Mouse (Mus musculus) c-Kit-positive CD71-positive TER-119-positive erythroid progenitor cells, embryonic 14.5 days (primary cell): ENCODE measurements around the gene Clnk.

Experiments used
- DNase-seq: peaks from one replicate; pipeline ENCODE4 v3.0.0-alpha.2; 2013; ENCODE audit warnings: low spot score

Gene Clnk

GRCm38 (mm10) chr5:38708940-38709581 is 167.6 kb downstream of the Clnk start:
- no peak for DNase-seq

DNA sequence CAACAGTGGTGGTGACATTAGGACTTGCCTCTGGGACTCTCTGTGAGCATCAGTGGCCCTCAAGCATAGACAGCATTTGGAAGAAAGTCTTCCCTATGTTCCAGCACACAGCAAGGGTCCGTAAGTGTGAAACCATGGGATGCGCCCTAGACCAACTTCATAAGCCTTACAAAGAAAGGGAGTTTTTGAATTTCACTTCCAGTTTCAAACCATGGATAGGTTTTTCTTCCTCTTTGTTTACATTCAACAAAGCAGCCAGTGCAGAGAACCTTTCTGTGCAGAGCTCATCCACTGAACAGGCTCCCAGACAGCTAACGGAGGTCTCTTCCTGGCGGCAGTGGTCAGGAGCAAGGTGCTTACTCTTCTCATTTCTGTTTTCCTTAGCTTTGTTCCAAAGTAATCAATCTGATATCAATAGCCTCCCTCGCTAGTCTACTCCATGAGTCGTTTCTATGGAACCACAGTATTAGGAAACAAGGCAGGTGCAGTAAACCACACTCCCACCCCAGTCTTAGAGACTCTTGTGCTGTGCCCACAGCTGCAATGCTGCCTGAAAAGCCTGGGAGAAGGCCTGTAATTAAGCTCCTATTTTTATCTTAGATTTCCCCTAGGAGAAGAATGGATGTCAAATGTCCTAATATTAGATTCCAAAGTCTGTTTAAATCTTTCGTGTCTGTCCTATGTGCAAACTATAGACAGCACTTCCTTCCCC is 169.1 kb downstream of the Clnk start:
- no peak for DNase-seq

DNA sequence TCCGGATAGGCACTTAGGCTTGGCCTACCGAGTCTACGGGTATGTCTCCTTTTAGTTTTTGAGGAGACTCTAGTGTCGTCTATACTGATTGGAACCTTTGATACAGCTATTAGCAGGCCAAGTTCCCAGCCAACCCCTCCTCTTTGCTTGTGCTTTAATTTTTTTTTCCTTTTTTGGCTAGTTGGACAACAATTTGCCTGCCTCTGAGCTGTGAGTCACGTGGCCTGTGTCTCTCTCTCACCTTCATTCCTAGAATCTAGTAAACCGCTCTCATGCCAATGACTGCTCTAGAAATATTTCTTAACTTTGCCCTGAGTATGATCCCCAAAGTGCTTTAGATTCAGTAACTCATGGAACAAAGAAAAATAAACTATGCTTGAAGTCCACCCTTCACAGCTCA is 173.7 kb downstream of the Clnk start:
- no peak for DNase-seq

GRCm38 (mm10) chr5:38702091-38702490 is 174.5 kb downstream of the Clnk start:
- no peak for DNase-seq

- no peak for DNase-seq
These were observed 178.1 kb downstream of the Clnk start for GRCm38 (mm10) chr5:38698466-38698865.

- DNase-seq: no peak
These were observed 178.6 kb downstream of the Clnk start for GRCm38 (mm10) chr5:38698046-38698445.

- no peak for DNase-seq
These were observed 179.8 kb downstream of the Clnk start for GRCm38 (mm10) chr5:38696616-38697375.

DNA sequence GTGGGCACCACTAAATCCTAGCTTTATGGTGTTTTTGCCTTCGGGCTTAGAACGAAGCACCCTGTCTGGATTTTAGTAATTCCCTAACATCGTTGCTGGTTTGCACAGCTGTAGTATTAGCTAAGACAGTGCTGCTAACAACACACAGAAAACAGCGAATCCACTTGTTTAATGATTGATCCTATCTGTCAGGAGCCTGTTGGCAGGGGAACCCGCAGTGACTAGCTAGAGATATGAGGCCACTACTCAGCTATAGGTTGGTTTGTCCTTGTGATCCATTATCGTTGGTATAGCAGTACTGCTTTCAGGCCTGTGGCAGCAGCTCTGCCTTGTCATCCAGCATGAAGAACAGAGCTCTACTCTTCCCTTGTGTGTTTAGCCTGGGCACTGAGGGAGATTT is 183.8 kb downstream of the Clnk start:
- DNase-seq: no peak

- no peak for DNase-seq
These were observed 187.4 kb downstream of the Clnk start for GRCm38 (mm10) chr5:38689186-38689585.

- no peak for DNase-seq
These were observed 188.9 kb downstream of the Clnk start for GRCm38 (mm10) chr5:38687694-38688093.

DNA sequence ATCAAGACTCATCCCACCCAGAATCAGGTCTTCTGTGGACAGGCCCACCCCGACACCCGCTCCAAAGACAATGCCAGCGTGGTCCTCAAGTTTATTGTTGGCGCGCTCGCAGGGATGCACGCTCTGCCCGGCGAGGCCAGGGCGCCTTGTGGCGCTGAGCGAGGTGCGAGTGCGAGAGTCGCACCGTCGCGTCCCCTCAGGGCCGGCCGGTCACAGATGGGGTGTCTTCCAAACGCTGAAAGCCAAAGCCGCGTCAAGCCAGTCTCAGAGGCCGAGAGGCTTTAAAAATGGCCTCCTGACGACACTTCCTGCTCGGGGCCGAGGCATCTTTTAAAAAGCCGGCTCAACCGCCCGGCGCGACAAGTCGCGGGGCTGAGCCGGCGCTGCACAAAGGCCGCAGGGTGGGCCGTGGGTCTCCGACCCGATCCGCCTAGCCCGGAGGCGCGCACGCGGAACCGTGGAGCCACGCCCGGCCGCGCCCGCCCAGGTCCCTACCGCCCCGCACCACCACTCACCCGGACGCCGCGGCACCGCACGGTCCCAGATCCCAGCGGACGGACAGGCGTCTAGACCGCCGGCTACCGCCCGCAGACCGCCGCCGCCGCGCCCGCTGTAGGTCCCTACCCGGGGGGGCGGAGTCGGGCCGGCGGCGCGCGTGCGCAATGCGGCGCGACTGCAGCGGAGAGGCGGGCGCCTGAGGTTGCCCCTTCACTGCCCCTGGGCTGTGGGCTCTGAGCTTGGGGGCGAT is 192.3 kb downstream of the Clnk start, which contains the start of gene Zfp518b:
Gene Zfp518b, minus strand, starts transcription at position 663 of the 748 bp plus-strand sequence.
- peak; percentile 26 for DNase-seq

DNA sequence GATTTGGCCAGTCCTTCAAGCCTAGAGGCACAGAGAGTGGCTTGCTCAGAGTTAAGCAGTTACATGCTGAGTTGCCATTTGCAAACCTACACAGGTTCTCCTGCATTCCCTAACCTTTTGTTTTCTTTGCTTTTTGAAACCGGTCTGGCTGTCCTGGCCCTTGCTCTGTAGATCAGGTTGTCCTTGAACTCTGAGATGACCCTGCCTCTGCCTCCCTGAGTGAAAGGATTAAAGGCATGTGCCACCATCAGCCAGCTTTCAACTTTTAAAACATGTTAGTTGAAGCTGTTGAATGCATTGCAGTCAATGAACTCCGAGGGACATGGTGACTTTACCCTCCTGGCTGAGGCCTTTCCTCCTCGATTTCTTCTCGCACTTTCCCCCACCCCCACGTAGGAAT is 217.8 kb downstream of the Clnk start:
- no peak for DNase-seq
